Mouse (Mus musculus): ENCODE results near the gene Galnt12.

DNA sequence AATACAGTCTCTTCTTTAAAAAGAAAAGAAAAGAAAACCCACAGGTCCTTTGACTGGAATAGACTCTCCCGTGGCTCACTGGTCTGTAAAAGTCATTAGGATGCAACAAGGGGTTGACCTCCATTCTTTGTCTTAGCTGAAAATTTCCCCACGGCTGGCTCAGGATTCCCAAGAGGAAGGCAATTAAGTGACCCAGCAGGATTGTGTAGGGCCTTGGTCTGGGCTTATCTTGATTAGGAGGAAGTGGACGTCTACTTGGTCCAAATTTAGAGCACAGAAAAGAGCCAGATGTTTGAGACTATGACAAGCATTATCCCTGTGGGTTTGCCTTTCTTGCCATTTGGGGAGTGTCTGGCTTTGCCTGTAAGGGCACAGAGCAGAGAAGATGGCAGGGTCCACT lies 58.3 kb downstream of the Galnt12 start:
- TF ChIP-seq CTCF (IDR thresholded peaks at IDR 0.05; ENCODE audit: low read depth), result no peak
- no peak for TF ChIP-seq EP300 (optimal IDR thresholded peaks at IDR 0.05)

Measured in stomach, postnatal 0 days (tissue).